8 mouse cellular contexts compared by ENCODE assay signal in the genomic region with DNA sequence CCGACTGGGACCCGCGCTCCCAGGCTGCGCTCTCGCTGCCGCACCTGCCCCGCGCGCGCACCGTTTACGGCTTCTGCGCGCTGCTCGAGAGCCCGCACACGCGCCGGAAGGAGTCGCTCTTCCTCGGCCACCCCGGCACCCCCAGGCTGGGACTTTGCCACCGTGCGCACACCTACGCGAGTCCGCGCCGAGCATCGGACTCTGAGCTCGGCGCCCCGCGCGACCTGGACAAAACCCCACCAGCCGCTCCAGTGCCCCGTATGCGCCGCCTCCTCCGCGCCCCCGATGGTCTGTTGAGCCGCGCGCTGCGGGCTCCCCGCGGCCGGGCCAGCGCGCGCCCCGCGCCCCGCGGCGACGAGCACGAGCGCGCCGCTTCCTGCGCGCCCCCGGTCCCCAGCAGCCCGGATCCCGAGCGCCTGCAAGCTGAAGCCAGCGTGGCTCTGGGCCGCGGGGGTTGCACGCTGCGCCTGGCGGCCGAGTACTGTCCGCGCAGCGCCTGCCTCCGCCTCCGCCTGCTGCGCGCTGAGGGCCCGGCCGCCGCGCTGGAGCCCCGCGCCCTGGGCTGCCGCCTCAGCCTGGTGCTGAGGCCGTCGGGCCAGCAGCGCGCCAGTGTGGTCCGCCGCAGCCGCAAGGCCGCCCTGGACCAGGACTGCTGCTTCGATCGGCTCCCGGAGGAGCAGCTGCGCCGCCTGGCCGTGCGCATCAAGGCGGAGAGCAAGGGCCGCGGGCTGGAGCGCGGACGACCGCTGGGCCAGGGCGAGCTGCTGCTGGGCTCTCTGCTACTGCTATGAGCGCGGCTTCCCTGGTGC. TPM values are rescaled to one million over a fixed set of nuclear protein-coding genes. Genes with fewer than 3 reads are reported as not detected.
DNase-seq lines count a peak whose midpoint lies in the region; ATAC-seq lines count a peak whose summit lies in the region.
"Not testable (repeated sequence)": the region's sequence is repeated elsewhere in the genome, so short reads cannot be mapped to it uniquely, and the experiment has no call there.

No protein-coding gene starts in this region.

- not testable (repeated sequence) for H3K9me3 ChIP-seq in forebrain, embryonic 12.5 days; heart, embryonic 12.5 days (replicated peaks); kidney, embryonic 14.5 days (ENCODE audit: control insufficient read depth, low read length); limb, embryonic 11.5 days (ENCODE audit: control insufficient read depth, low read length); midbrain, embryonic 10.5 days (replicated peaks)

- peak; percentile 93 for ATAC-seq in forebrain, embryonic 12.5 days (ENCODE audit: low FRiP score)
- ATAC-seq in heart, embryonic 12.5 days (ENCODE audit: insufficient number of reproducible peaks, low FRiP score) = peak; percentile 85
- ATAC-seq in kidney, embryonic 14.5 days (ENCODE audit: low FRiP score, low TSS enrichment) = peak; percentile 93
- ATAC-seq in limb, embryonic 11.5 days (ENCODE audit: insufficient number of reproducible peaks, low FRiP score, low TSS enrichment, low read depth) = peak; percentile 91

- under 1% methylated on average over 103 of the region's 114 CpGs for WGBS in forebrain, embryonic 12.5 days
- under 1% methylated on average over 114 of the region's 114 CpGs for WGBS in heart, embryonic 12.5 days
- under 1% methylated on average over 84 of the region's 114 CpGs for WGBS in kidney, embryonic 14.5 days
- WGBS in limb, embryonic 11.5 days = under 1% methylated on average over 91 of the region's 114 CpGs
- WGBS in midbrain, embryonic 10.5 days = 2% methylated on average over 113 of the region's 114 CpGs

- H3K27me3 ChIP-seq in forebrain, embryonic 12.5 days = peaks cover 33% of the 10 kb centered on the region
- peaks cover 25% of the 10 kb centered on the region for H3K27me3 ChIP-seq in heart, embryonic 12.5 days (replicated peaks)
- peaks cover 15% of the 10 kb centered on the region for H3K27me3 ChIP-seq in kidney, embryonic 14.5 days (ENCODE audit: control insufficient read depth, insufficient read depth, low read length)
- H3K27me3 ChIP-seq in limb, embryonic 11.5 days (ENCODE audit: control insufficient read depth, insufficient read depth, low read length) = peaks cover 17% of the 10 kb centered on the region
- H3K27me3 ChIP-seq in midbrain, embryonic 10.5 days (ENCODE audit: low read depth, poor library complexity, severe bottlenecking) = peaks cover 49% of the 10 kb centered on the region

- peaks cover 16% of the 10 kb centered on the region for H3K4me1 ChIP-seq in forebrain, embryonic 12.5 days
- H3K4me1 ChIP-seq in heart, embryonic 12.5 days (replicated peaks) = peaks cover 15% of the 10 kb centered on the region
- H3K4me1 ChIP-seq in kidney, embryonic 14.5 days (ENCODE audit: control insufficient read depth, insufficient read depth, low read length); limb, embryonic 11.5 days (ENCODE audit: control insufficient read depth, insufficient read depth, low read length): not testable (repeated sequence)
- H3K4me1 ChIP-seq in midbrain, embryonic 10.5 days = peaks cover 19% of the 10 kb centered on the region

- H3K27ac ChIP-seq in forebrain, embryonic 12.5 days = peak overlapping the region; percentile 66
- peak overlapping the region; percentile 80 for H3K27ac ChIP-seq in heart, embryonic 12.5 days (ENCODE audit: poor library complexity, severe bottlenecking)
- H3K27ac ChIP-seq in kidney, embryonic 14.5 days (ENCODE audit: low read depth, low read length); limb, embryonic 11.5 days (replicated peaks; ENCODE audit: low read depth, low read length): not testable (repeated sequence)
- peak overlapping the region; percentile 83 for H3K27ac ChIP-seq in midbrain, embryonic 10.5 days (replicated peaks)

- DNase-seq in CD4-positive, CD25-positive, alpha-beta regulatory T cell, adult 2 months (ENCODE audit: low read depth, low spot score) = peak; percentile 48
- DNase-seq in cerebellum, adult 11-12 months = peak; percentile 81
- peak; percentile 75 for DNase-seq in limb, embryonic 11.5 days (ENCODE audit: low spot score)
- DNase-seq in midbrain, embryonic 10.5 days (ENCODE audit: low spot score) = peak; percentile 75
- DNase-seq in right cerebral cortex, postnatal 25 days = peak; percentile 85

- not testable (repeated sequence) for H3K36me3 ChIP-seq in forebrain, embryonic 12.5 days (replicated peaks); heart, embryonic 12.5 days; kidney, embryonic 14.5 days (ENCODE audit: control insufficient read depth, insufficient read depth, low read length); limb, embryonic 11.5 days (ENCODE audit: control insufficient read depth, insufficient read depth, low read length); midbrain, embryonic 10.5 days

- H3K4me2 ChIP-seq in forebrain, embryonic 12.5 days = peak overlapping the region; percentile 93
- peak overlapping the region; percentile 89 for H3K4me2 ChIP-seq in heart, embryonic 12.5 days
- H3K4me2 ChIP-seq in kidney, embryonic 14.5 days (replicated peaks; ENCODE audit: low read depth, low read length) = peak overlapping the region; percentile 98
- peak overlapping the region; percentile 97 for H3K4me2 ChIP-seq in limb, embryonic 11.5 days (ENCODE audit: low read depth, severe bottlenecking)

- peak overlapping the region; percentile 66 for H3K9ac ChIP-seq in forebrain, embryonic 12.5 days
- H3K9ac ChIP-seq in heart, embryonic 12.5 days = peak overlapping the region; percentile 85
- H3K9ac ChIP-seq in kidney, embryonic 14.5 days (ENCODE audit: low read depth, low read length) = peak overlapping the region; percentile 63
- peak overlapping the region; percentile 56 for H3K9ac ChIP-seq in limb, embryonic 11.5 days (ENCODE audit: low read length)

- peak overlapping the region; percentile 71 for H3K4me3 ChIP-seq in forebrain, embryonic 12.5 days (replicated peaks)
- H3K4me3 ChIP-seq in heart, embryonic 12.5 days = peak overlapping the region; percentile 65
- peak overlapping the region; percentile 58 for H3K4me3 ChIP-seq in kidney, embryonic 14.5 days (ENCODE audit: low read length)
- H3K4me3 ChIP-seq in limb, embryonic 11.5 days (ENCODE audit: low read depth, low read length) = peak overlapping the region; percentile 50
- peak overlapping the region; percentile 71 for H3K4me3 ChIP-seq in midbrain, embryonic 10.5 days

RNA-seq across cellular contexts. Expression of gene C2cd4b, which starts 0.9 kb away (rescaled TPM):
- polyA plus RNA-seq in forebrain, embryonic 12.5 days (2016; fragmentation: Nextera tagmentation; extraction: Ambion mirVana) = 0.22 and 0.35 TPM in 2 replicates
- 2.7 and 3.8 TPM in 2 replicates for polyA plus RNA-seq in heart, embryonic 12.5 days (2016; fragmentation: Nextera tagmentation; extraction: Ambion mirVana)
- 0.35 and 0.57 TPM in 2 replicates for polyA plus RNA-seq in kidney, embryonic 14.5 days (2014; fragmentation: Nextera tagmentation; extraction: Ambion mirVana)
- polyA plus RNA-seq in limb, embryonic 11.5 days (2014; fragmentation: Nextera tagmentation; extraction: Ambion mirVana) = 0.23 TPM in 1 of 2 replicates, not detected in the other
- 0.14 TPM in 1 of 2 replicates, not detected in the other for polyA plus RNA-seq in midbrain, embryonic 10.5 days (2016; fragmentation: Nextera tagmentation; extraction: Ambion mirVana)
